Mouse (Mus musculus) layer of hippocampus, adult 2 months (tissue): ENCODE measurements around the gene Camta1. TPM values are rescaled to one million over a fixed set of nuclear protein-coding genes. Genes with fewer than 3 reads are reported as not detected.

ENCODE experiments used
- DNase-seq, 2 experiments: peaks; one replicate each; pipeline ENCODE4 v3.0.0; 2022; ENCODE audit warnings: low spot score in 2 of 2
- H3K27ac ChIP-seq: fragments of 200-600 bp; 2 replicates; pipeline ENCODE4 v1.8.1; 2022
- H3K4me3 ChIP-seq: fragments of 200-600 bp; 2 replicates; pipeline ENCODE4 v1.8.1; 2022; ENCODE audit warnings: mild to moderate bottlenecking
- CTCF ChIP-seq: fragments of 200-600 bp; conservative IDR thresholded peaks from 2 replicates; pipeline ENCODE4 v1.8.1; 2022; ENCODE audit warnings: antibody characterized with exemption, mild to moderate bottlenecking, moderate library complexity
- total RNA-seq, 2 experiments: library from RNA; stranded (reverse); gene quantifications; 2 replicates each; pipeline ENCODE4 v1.2.3; 2021

Gene Camta1
- total RNA-seq, 2 experiments from 2014 or later = 275 to 294 TPM

DNA sequence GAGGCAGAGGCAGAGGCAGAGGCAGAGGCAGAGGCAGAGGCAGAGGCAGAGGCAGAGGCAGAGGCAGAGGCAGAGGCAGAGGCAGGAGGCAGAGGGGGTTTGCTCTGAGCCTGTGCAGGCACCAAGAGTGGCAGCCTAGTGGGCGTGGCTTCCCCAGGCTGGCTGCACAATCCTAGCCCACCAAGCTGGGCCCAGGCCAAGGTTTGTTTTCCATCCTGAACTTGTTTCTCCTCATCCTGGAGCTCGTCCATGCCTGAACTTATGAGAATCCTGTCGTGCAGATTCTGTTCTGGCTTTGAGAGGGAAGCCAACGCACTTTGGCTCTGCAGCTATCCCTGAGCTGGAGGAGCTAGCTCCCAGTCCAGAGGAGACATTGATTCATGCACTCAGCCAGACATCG is 123.4 kb downstream of the Camta1 start:
- no peak for TF ChIP-seq CTCF
- Histone ChIP-seq H3K4me3 (no peak overlapping the region), H3K27ac (peak overlapping the region; percentile 79)
- peak in 1 of 2 experiments; percentile 29 for DNase-seq

DNA sequence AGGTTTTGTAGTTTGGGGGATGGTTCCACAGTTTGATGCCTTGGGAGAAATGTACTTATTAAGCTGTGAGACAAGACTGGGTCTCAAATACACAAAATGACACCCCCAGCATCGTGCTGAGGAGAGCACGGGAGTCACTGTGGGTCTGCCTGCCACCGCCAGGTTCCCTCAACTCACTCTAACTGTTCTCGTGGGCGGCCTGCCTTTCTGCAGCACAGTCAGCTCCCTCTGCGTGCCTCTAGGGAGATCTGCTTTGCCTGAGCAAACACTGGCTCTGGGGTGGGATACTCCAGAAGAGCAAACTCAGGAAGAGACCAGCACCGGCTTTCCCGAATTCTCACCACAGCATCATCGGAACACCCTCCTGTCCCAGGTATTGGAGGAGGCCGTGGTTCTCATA is 129.0 kb downstream of the Camta1 start:
- TF ChIP-seq CTCF = peak; percentile 58
- peak in 1 of 2 experiments; percentile 37 for DNase-seq
- no peak overlapping the region for H3K4me3 ChIP-seq

DNA sequence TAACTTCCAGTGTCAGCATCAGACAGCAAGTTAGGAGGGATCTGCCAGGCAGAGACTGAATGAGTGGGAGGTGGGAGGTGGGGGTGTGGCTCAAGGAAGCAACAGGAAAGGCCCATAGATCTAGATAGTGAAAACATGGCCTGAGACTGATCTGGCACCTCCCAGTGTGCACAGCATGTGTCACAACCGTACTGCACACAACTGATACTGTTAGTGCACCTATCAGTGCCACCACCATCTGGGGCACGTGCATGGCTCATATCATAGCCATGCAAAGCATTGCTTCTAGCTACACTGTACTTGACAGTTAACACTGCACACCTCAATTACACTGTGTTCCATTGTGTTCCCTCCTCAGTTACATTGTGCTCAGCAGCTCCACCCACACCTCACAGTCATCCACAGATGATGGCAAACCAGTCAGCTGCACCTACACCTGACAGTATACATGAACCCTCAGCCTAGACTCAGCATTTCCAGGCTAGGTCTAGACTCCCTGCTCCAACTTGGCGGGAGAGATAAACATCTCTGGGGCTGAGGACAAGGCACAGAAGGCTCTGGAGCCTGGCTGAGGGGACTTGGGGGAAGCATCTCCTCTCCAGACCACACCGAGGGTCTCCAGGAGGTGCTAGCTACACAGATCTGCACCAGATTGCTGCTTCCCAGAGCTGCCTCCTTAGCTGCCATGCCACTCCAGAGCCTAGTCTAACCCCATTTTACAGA is 131.5 kb downstream of the Camta1 start:
- no peak for DNase-seq
- peak overlapping the region; percentile 49; the same call in 1 of the 2 replicates for H3K27ac ChIP-seq
- no peak overlapping the region for H3K4me3 ChIP-seq
- no peak for TF ChIP-seq CTCF

More for the DNA sequence above, 129.0 kb downstream of the Camta1 start:
- H3K27ac ChIP-seq = no peak overlapping the region

DNA sequence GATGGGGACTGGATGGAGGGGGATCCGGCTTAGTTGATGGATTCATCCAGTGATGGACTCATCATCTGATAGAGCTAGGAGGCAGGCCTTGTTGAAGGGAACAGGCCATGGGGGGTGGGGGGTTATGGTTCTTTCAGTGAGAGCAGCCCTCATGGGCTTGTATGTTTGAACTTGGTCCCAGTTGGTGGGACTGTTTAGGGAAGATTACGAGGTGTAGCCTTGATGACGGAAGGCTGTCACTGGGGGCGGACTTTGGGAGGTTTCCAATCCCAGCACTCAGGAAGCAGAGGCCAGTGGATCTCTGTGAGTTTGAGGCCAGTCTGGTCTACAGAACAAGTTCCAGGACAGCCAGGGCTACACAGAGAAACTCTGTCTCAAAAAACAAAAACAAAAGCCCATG is 132.6 kb downstream of the Camta1 start:
- no peak for DNase-seq
- no peak for TF ChIP-seq CTCF
- Histone ChIP-seq H3K27ac (peak overlapping the region; percentile 49), H3K4me3 (no peak overlapping the region)

DNA sequence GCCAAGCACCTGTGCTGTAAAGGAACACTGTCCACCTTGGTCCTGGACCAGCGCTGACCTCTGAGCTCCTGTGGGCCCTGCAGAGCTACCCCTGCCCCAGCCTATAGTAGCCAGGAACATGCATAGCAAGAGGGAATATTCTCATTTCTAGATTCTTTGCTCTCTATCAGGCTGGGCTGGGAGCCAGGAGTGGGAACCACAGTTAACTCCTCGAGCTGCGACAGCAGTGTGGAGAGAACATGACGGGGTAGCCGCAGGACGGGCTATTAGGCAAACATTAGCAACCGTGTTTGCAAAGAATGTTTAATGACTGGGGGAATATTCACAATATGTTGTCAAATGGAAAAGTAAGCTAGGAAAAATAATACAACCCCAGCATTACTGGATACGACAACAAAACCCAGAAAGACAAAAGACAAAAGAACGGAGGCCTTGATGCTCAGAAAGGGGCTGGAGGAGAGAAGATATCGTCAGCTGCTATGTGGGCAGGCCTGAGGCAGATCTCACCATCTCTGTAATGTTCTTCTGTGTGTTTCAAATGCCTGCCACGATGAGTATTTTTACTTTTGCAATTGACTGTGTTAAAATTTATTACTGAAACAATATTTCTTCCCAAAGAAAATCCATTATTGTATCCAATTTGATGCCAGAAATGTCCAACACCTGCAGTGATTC is 133.1 kb downstream of the Camta1 start:
- TF ChIP-seq CTCF = no peak
- peak; percentile 37 to 46 for DNase-seq
- H3K27ac ChIP-seq = peak overlapping the region; percentile 49

DNA sequence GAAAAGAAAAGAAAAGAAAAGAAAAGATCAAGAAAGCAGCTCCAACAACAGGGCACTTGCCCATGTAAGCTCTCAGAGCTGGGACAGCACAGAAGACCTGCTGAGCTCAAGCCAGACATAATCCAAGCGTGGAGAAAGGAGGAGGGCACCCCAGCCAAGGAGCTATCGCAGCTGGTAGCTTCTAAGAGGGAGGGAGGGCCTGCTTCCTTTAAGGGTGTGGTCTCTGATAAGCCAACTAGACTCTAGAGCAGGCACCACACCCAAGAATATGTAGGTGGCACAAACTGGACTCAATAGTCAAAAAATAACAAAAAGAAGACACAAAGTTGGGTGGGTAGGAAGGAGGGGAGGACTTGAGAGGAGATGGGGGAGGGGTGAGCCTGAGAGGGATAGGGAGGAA is 135.3 kb downstream of the Camta1 start:
- no peak for TF ChIP-seq CTCF
- H3K27ac ChIP-seq = no peak overlapping the region
- no peak for DNase-seq
- no peak overlapping the region for H3K4me3 ChIP-seq

More for the DNA sequence above, 133.1 kb downstream of the Camta1 start:
- H3K4me3 ChIP-seq = no peak overlapping the region

DNA sequence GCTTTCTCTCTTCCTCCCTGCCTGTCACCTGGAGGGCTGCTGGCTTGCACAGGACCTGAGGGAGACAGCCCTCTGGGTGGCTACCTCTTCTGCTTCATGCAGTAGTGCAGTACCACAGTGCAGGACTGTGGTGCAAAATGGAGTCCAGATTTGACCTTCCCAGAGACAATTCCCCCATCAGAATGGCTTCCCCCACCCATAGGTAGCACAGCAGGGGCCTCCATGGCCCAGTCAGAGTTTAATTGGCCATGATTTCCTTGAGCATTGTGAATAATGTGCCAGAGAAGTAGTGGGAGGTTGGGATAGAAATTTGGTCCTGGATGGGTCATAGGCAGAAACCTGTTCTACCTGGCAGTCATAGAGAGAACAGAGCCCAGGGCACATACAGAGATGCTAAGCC is 136.8 kb downstream of the Camta1 start:
- no peak for DNase-seq
- Histone ChIP-seq H3K4me3 (no peak overlapping the region), H3K27ac (no peak overlapping the region)
- TF ChIP-seq CTCF = no peak

DNA sequence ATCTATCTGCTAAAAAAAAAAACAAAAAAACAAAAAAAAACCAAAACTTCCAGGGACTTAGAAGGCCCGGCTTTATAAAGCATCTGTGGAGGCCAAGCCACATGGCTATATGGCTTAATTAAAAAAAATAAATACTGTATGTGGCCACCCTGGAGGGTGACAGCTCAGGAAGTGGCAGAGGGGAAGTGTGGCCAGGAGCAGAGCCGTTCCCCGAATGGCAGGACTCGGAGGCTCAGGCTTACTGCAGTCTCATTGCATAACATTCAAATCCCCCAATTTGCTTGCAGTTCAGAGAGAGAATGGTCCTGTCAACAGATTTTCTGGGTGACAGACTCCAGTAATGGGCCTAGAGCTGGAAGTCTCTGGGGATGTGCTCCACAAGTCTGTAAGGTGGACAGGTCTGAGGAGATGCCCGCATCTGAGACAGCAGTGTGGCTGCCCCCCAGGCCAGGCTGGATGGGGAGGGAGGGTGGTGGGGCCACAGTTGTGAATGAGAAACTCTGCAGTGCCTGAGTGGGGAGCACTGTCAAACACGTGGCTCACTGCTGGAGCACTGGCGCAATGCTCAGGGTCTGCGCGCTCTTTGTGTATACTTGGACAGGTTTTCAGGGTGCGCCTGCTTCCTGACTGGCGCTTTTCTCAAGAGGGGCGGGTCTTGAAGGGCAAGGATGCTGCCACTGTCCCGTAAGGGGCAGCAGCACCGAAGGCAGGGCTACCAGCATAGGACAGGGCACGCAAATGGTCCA is 140.8 kb downstream of the Camta1 start:
- TF ChIP-seq CTCF = no peak
- DNase-seq = no peak
- no peak overlapping the region for H3K4me3 ChIP-seq
- H3K27ac ChIP-seq = no peak overlapping the region

DNA sequence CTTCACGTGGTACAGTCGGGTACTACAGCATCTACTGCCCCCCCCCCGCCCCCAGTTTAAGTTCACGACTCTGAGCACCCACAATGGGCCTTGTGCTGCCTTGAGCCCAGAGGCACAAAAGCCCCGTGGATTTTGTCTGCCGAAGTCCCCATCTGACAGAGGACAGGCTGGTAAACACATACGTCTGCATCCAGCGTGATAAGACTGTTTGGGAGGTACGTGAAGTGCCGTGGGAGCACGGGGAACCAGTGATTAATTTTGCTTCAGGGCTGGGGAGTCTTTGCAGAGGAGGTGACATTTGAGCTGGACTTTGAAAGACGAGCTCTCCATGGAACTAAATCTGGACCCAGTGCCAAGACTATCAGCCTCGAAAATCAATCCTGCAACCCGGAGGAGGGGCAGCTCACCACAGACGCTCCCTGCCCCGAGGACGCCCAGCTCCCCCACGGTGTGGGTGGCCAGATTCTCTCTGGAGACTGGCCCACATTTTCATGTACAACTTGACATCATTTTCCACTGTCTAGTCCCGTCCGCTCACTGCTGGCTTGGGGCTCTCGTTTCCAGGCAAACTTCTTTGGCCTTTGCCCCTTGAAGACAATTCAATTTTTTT is 142.7 kb downstream of the Camta1 start:
- no peak overlapping the region for H3K4me3 ChIP-seq
- no peak for DNase-seq
- TF ChIP-seq CTCF = no peak
- no peak overlapping the region for H3K27ac ChIP-seq

DNA sequence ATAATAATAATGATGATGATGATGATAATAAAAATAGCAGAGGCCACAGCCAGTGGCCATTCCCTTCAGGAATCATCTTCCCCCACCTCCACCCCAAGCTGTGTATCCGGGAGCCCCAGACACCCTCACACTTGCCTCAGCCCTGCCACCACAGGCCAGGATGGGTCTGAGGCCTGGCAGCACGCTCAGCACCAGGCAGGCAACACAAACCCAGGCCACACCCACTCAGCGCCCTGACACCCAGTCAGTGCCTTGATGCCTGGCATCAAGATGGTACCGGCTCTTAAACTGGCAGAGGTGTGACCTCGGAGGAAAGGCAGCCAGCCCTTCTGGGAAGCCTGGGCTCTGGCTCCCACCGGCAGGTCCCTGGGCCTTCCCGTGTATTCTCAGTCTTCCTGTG is 143.8 kb downstream of the Camta1 start:
- H3K4me3 ChIP-seq = no peak overlapping the region
- DNase-seq = no peak
- TF ChIP-seq CTCF = no peak
- no peak overlapping the region for H3K27ac ChIP-seq

DNA sequence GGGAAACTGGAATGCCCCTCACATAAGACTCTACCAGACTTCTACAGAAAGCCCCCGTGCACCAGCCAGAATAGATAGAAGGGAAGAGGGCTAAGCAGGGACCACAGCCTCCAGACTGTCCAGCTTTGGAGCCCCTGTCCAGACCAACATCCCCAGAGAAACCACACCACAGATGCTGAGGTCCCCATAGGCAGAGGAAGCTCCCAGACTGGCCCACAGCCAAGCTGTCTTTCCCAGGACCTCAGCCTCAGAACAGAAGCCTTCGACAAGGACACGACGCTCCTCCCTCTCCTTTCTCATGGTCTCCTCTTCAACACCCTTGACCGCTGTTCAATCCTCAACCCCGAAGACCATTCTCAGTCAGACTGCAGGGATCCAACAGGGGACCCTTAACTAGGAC is 148.0 kb downstream of the Camta1 start:
- no peak overlapping the region for H3K4me3 ChIP-seq
- no peak overlapping the region for H3K27ac ChIP-seq
- DNase-seq = no peak
- no peak for TF ChIP-seq CTCF

DNA sequence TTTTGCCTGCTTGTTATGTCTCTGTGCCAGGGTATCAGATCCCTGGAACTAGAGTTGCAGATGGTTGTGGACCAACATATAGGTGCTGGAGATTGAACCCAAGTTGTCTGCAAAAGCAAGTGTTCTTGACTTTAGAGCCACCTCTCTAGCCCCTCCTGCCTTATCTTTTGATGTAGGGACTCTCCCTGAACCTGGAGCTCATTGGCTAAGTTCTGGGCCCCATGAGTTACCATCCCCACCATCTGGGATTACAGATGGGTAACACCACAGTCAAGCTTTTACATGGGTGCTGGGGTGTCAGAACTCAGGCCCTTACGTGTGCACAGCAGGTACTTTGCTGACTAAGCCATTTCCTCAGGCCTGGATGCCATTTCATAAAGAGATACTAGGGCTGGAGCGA is 150.3 kb downstream of the Camta1 start:
- no peak for DNase-seq
- H3K27ac ChIP-seq = no peak overlapping the region
- H3K4me3 ChIP-seq = no peak overlapping the region
- no peak for TF ChIP-seq CTCF

DNA sequence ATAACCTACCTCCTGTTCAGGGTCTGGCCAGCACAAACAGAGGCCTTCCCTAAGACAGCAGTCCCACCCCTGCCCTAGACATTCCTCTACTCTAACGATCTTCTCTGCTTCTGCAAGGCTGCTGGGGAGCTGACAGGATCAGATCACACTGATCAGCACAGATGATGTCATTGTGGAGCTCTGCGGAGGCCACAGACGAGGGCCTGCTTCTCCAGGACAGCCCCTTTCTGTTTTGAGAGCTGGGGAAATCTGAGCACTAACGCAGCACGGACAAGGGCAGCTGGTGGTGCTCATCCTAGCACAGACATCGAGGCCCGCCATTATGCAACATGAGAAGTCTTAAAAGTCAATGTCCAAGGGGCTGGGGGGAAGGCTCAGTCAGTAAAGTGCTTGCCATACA is 151.2 kb downstream of the Camta1 start:
- Histone ChIP-seq H3K4me3 (no peak overlapping the region), H3K27ac (no peak overlapping the region)
- no peak for TF ChIP-seq CTCF
- no peak for DNase-seq
